Comparison of ENCODE assay signal across 16 mouse cellular contexts in genomic region chr15:89062518-89062910, GRCm38 (mm10). TPM values are rescaled to one million over a fixed set of nuclear protein-coding genes. Genes with fewer than 3 reads are reported as not detected.
DNase-seq lines count a peak whose midpoint lies in the region; TF ChIP-seq lines count a peak whose summit lies in the region.
"Had no signal": no experiment of that assay in that cellular context is flagged by ENCODE, and none has a peak within 500 bp of the region (broad histone marks: within the 10 kb centered on the region; RNA-seq: fewer than 3 reads in every experiment).

No protein-coding gene starts in this region.

- no peak for TF ChIP-seq CTCF in layer of hippocampus, adult 2 months (conservative IDR thresholded peaks at IDR 0.05)

- H3K27ac ChIP-seq in layer of hippocampus, adult 2 months = peak overlapping the region; percentile 79
- H3K27ac ChIP-seq: embryonic facial prominence, embryonic 13.5 days; forebrain, embryonic 12.5 days; heart, embryonic 10.5 days; hindbrain, embryonic 12.5 days had no signal

- H3K4me3 ChIP-seq in layer of hippocampus, adult 2 months = peak overlapping the region; percentile 41; the same call in 1 of the 2 replicates
- H3K4me3 ChIP-seq: embryonic facial prominence, embryonic 13.5 days; forebrain, embryonic 12.5 days; heart, embryonic 10.5 days; hindbrain, embryonic 12.5 days had no signal

- peak; percentile 21 for DNase-seq in cerebellum, adult 8-10 months
- no peak for DNase-seq in cerebellum, adult 18-20 months
- no peak for DNase-seq in layer of hippocampus, adult 2 months (ENCODE audit: low spot score in 2 of 2)
- DNase-seq in layer of hippocampus, adult 9-10 months (ENCODE audit: low spot score) = no peak
- peak; percentile 35 for DNase-seq in testis, postnatal 10 days (ENCODE audit: low spot score)
- no peak for DNase-seq in testis, postnatal 14 days (ENCODE audit: low spot score)
- DNase-seq: adrenal gland, adult 2 months; adrenal gland, postnatal 25 days; gastrocnemius, postnatal 25 days; heart, postnatal 10 days; heart, postnatal 4 days had no signal

RNA-seq across cellular contexts. Expression of gene Panx2, which starts 3.0 kb away (rescaled TPM):
- 100 to 1,000 TPM; 159 to 177 TPM for total RNA-seq in layer of hippocampus, adult 2 months (2021)
- total RNA-seq: gastrocnemius, postnatal 25 days; granulocyte monocyte progenitor cell, adult 5-6 weeks had no signal

RNA-seq across cellular contexts. Expression of gene Trabd, which starts 12.4 kb away (rescaled TPM):
- 10 to 100 TPM; 21.4 to 24.2 TPM for total RNA-seq in layer of hippocampus, adult 2 months (2021)

RNA-seq across cellular contexts. Expression of gene Selenoo, which starts 26.4 kb away (rescaled TPM):
- total RNA-seq in layer of hippocampus, adult 2 months (2021) = 10 to 100 TPM; 21.2 to 22.0 TPM

Comparison
In these comparisons a context has a peak if more than half of its experiments do, and no peak if none do; other contexts are left out.
1. DNase-seq: peak in cerebellum, adult 8-10 months (single experiment) and testis, postnatal 10 days (single experiment); none in cerebellum, adult 18-20 months (0 of 2), layer of hippocampus, adult 2 months (0 of 2), layer of hippocampus, adult 9-10 months (single experiment) and testis, postnatal 14 days (single experiment).